Mouse (Mus musculus) kidney, adult 9 months (tissue): ENCODE data around the gene Xylb.
"Not testable (repeated sequence)": the region's sequence is repeated elsewhere in the genome, so short reads cannot be mapped to it uniquely, and the experiment has no call there.

Experiments used
- DNase-seq: peaks from one replicate; pipeline ENCODE4 v3.0.0; 2022

The Xylb gene

GRCm38 (mm10) chr9:119340909-119341816 is 16.0 kb upstream of the Xylb start, which contains the start of gene Myd88:
Myd88 (minus strand) TSS chr9:119341411.
- peak; percentile 99 for DNase-seq

- DNase-seq: peak; percentile 72
These were observed 14.5 kb upstream of the Xylb start for GRCm38 (mm10) chr9:119342728-119343127.

GRCm38 (mm10) chr9:119346376-119346775 is 10.8 kb upstream of the Xylb start:
- DNase-seq: no peak

- peak; percentile 64 for DNase-seq
These were observed 6.7 kb upstream of the Xylb start for GRCm38 (mm10) chr9:119350531-119350930.

GRCm38 (mm10) chr9:119350947-119351705 is 6.1 kb upstream of the Xylb start:
- DNase-seq: peak; percentile 80

GRCm38 (mm10) chr9:119352060-119352459 is 5.1 kb upstream of the Xylb start:
- peak; percentile 88 for DNase-seq

- DNase-seq: peak; percentile 92
These were observed 3.3 kb upstream of the Xylb start for GRCm38 (mm10) chr9:119353926-119354325.

GRCm38 (mm10) chr9:119355943-119356342 is 1.2 kb upstream of the Xylb start:
- no peak for DNase-seq

GRCm38 (mm10) chr9:119358058-119358429 is 863 bp downstream of the Xylb start:
- peak; percentile 92 for DNase-seq

- DNase-seq: no peak
These were observed 4.2 kb downstream of the Xylb start for GRCm38 (mm10) chr9:119361416-119361815.

- no peak for DNase-seq
These were observed 6.0 kb downstream of the Xylb start for GRCm38 (mm10) chr9:119363229-119363628.

- DNase-seq: no peak
These were observed 8.1 kb downstream of the Xylb start, which contains the start of gene Slc22a14 for GRCm38 (mm10) chr9:119365284-119365683. Slc22a14 (minus strand) TSS chr9:119365553.

- peak; percentile 74 for DNase-seq
These were observed 11.2 kb downstream of the Xylb start for GRCm38 (mm10) chr9:119368367-119368766.

GRCm38 (mm10) chr9:119370770-119371169 is 13.6 kb downstream of the Xylb start:
- not testable (repeated sequence) for DNase-seq

- no peak for DNase-seq
These were observed 14.1 kb downstream of the Xylb start for GRCm38 (mm10) chr9:119371251-119371650.

GRCm38 (mm10) chr9:119375008-119375407 is 17.8 kb downstream of the Xylb start:
- no peak for DNase-seq

- DNase-seq: no peak
These were observed 18.4 kb downstream of the Xylb start for GRCm38 (mm10) chr9:119375556-119375955.

- DNase-seq: no peak
These were observed 21.1 kb downstream of the Xylb start for GRCm38 (mm10) chr9:119378231-119378630.

GRCm38 (mm10) chr9:119382603-119383002 is 25.4 kb downstream of the Xylb start:
- DNase-seq: no peak

- DNase-seq: no peak
These were observed 31.8 kb downstream of the Xylb start for GRCm38 (mm10) chr9:119388956-119389355.

GRCm38 (mm10) chr9:119390214-119390613 is 33.0 kb downstream of the Xylb start:
- DNase-seq: no peak

- DNase-seq: no peak
These were observed 37.6 kb downstream of the Xylb start for GRCm38 (mm10) chr9:119394808-119395207.

GRCm38 (mm10) chr9:119401351-119401750 is 44.2 kb downstream of the Xylb start:
- DNase-seq: no peak

GRCm38 (mm10) chr9:119401801-119402214 is 44.6 kb downstream of the Xylb start, which contains the start of gene Acvr2b:
Acvr2b (plus strand) TSS chr9:119402118.
- DNase-seq: peak; percentile 96
